Mouse (Mus musculus): ENCODE results near the gene Ier2. TPM values are rescaled to one million over a fixed set of nuclear protein-coding genes. Genes with fewer than 3 reads are reported as not detected.
A peak's percentile ranks its signal among the peaks of the same experiment; 100 is the strongest.

Gene Ier2
- total and polyA plus RNA-seq, 2 experiments from 2014 or later = 3.9 to 14.7 TPM

GRCm38 (mm10) chr8:84640617-84641294 is 21.9 kb downstream of the Ier2 start:
- Histone ChIP-seq H3K4me1 (ENCODE audit: insufficient read depth, low read length) (no peaks in the 10 kb centered on the region), H3K27me3 (ENCODE audit: insufficient read depth, low read length) (no peaks in the 10 kb centered on the region), H3K4me3 (ENCODE audit: low read depth, low read length) (no peak overlapping the region), H3K36me3 (ENCODE audit: insufficient read depth, low read length) (0 out of 2 replicates have a peak, but pooled peaks cover 4% of the 10 kb centered on the region), H3K27ac (ENCODE audit: low read depth, low read length) (no peak overlapping the region), H3K9me3 (ENCODE audit: low read length) (no peaks in the 10 kb centered on the region), H3K9ac (replicated peaks; ENCODE audit: low read length, poor library complexity, severe bottlenecking) (no peak overlapping the region), H3K4me2 (ENCODE audit: low read depth, low read length, poor library complexity, severe bottlenecking) (no peak overlapping the region)
- ATAC-seq (ENCODE audit: low FRiP score) = no peak
- no peak for TF ChIP-seq CTCF (IDR thresholded peaks at IDR 0.05)
- 71% methylated on average over 6 of the region's 7 CpGs for WGBS
- DNase-seq (ENCODE audit: low spot score) = no peak

DNA sequence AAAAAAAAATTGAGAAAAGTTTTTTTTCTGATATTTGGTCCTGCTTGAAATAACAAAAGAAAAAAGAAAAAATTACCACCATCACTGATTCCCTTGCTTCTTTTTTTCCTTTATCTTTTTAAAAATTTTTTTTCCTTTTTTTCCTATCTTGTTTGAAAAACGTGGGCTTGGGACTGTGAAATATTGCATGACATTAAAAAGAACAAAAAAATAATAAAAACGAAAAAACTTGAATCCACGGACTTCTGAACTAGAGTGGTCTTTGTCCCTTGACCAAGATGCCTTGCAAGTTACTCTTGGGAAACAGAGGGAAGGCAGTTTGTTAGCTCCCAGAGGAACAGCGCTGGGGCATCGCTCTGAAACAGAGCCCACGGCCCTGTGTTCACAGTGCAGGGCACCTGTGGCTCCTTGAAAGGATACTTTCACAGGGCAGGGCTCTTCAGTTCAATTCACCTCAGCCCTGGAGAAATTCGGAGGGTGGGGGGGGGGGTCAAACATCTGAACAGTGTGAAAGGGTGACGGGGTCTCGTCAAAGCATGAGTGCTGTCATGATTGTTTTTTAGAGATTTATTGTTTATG is 22.6 kb downstream of the Ier2 start:
- Histone ChIP-seq H3K4me2 (ENCODE audit: low read depth, low read length, poor library complexity, severe bottlenecking) (peak overlapping the region; percentile 78), H3K4me1 (ENCODE audit: insufficient read depth, low read length) (no peaks in the 10 kb centered on the region), H3K36me3 (ENCODE audit: insufficient read depth, low read length) (0 out of 2 replicates have a peak, but pooled peaks cover 4% of the 10 kb centered on the region), H3K9ac (replicated peaks; ENCODE audit: low read length, poor library complexity, severe bottlenecking) (no peak overlapping the region), H3K27me3 (ENCODE audit: insufficient read depth, low read length) (no peaks in the 10 kb centered on the region), H3K27ac (ENCODE audit: low read depth, low read length) (no peak overlapping the region), H3K9me3 (ENCODE audit: low read length) (no peaks in the 10 kb centered on the region), H3K4me3 (ENCODE audit: low read depth, low read length) (peak overlapping the region; percentile 41)
- 29% methylated on average over 9 of the region's 9 CpGs for WGBS
- DNase-seq (ENCODE audit: low spot score) (no peak), ATAC-seq (ENCODE audit: low FRiP score) (no peak)
- TF ChIP-seq CTCF (IDR thresholded peaks at IDR 0.05) = no peak

GRCm38 (mm10) chr8:84639162-84640009 is 23.3 kb downstream of the Ier2 start:
- no peaks in the 10 kb centered on the region for H3K9me3 ChIP-seq (ENCODE audit: low read length)
- DNase-seq (ENCODE audit: low spot score) = peak; percentile 97
- peak overlapping the region; percentile 41 for H3K4me3 ChIP-seq (ENCODE audit: low read depth, low read length)
- 0 out of 2 replicates have a peak, but pooled peaks cover 4% of the 10 kb centered on the region for H3K36me3 ChIP-seq (ENCODE audit: insufficient read depth, low read length)
- 0 out of 2 replicates have a peak, but pooled peaks cover 4% of the 10 kb centered on the region for H3K4me1 ChIP-seq (ENCODE audit: insufficient read depth, low read length)
- peak; percentile 66 for TF ChIP-seq CTCF (IDR thresholded peaks at IDR 0.05)
- ATAC-seq (ENCODE audit: low FRiP score) = peak; percentile 92
- H3K9ac ChIP-seq (replicated peaks; ENCODE audit: low read length, poor library complexity, severe bottlenecking) = peak overlapping the region; percentile 68
- H3K27me3 ChIP-seq (ENCODE audit: insufficient read depth, low read length) = no peaks in the 10 kb centered on the region
- H3K27ac ChIP-seq (ENCODE audit: low read depth, low read length) = peak overlapping the region; percentile 70
- under 1% methylated on average over 68 of the region's 106 CpGs for WGBS
- H3K4me2 ChIP-seq (ENCODE audit: low read depth, low read length, poor library complexity, severe bottlenecking) = peak overlapping the region; percentile 78

- Histone ChIP-seq H3K36me3 (ENCODE audit: insufficient read depth, low read length) (peaks cover 10% of the 10 kb centered on the region), H3K9me3 (ENCODE audit: low read length) (no peaks in the 10 kb centered on the region), H3K4me2 (ENCODE audit: low read depth, low read length, poor library complexity, severe bottlenecking) (peak overlapping the region; percentile 78), H3K27me3 (ENCODE audit: insufficient read depth, low read length) (no peaks in the 10 kb centered on the region), H3K9ac (replicated peaks; ENCODE audit: low read length, poor library complexity, severe bottlenecking) (peak overlapping the region; percentile 68), H3K4me1 (ENCODE audit: insufficient read depth, low read length) (0 out of 2 replicates have a peak, but pooled peaks cover 4% of the 10 kb centered on the region), H3K4me3 (ENCODE audit: low read depth, low read length) (peak overlapping the region; percentile 41), H3K27ac (ENCODE audit: low read depth, low read length) (peak overlapping the region; percentile 70)
- DNase-seq (ENCODE audit: low spot score) (peak; percentile 43), ATAC-seq (ENCODE audit: low FRiP score) (no peak; the same call in 1 of the 2 replicates)
- WGBS = 0% methylated on average over 18 of the region's 52 CpGs
- TF ChIP-seq CTCF (IDR thresholded peaks at IDR 0.05) = no peak
Measured at GRCm38 (mm10) chr8:84638555-84639161, 24.0 kb downstream of the Ier2 start.

DNA sequence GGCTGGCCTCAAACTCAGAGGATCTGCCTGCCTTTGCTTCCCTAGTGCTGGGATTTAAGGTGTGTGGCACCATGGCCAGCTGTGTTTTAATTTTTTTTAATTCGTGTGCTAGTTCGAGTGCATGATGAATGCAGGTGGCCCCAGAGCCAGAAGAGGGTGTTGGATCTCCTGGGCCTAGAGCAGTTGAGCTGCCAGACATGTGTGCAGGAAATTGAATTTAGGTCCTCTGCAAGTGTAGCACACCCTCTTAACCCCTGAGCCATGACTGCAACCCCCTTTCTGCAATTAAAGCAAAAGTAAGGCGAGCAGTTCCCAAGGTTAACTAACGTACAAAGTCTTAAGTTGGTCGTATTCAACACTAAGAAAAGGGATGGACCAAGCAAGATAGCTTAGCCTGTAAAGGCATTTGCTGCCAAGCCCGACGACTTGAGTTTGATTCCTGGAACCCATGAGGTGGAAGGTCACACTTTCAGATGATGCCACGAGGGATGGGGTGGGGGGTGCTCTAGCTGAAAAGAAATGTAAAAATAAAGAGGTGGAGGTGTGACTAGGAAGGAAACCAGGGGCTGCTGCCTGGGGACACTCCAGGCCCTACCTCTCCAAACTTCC is 24.6 kb downstream of the Ier2 start:
- H3K4me1 ChIP-seq (ENCODE audit: insufficient read depth, low read length) = 0 out of 2 replicates have a peak, but pooled peaks cover 4% of the 10 kb centered on the region
- no peaks in the 10 kb centered on the region for H3K9me3 ChIP-seq (ENCODE audit: low read length)
- peaks cover 16% of the 10 kb centered on the region for H3K36me3 ChIP-seq (ENCODE audit: insufficient read depth, low read length)
- H3K4me3 ChIP-seq (ENCODE audit: low read depth, low read length) = peak overlapping the region; percentile 41; the same call in 1 of the 2 replicates
- ATAC-seq (ENCODE audit: low FRiP score) (no peak), DNase-seq (ENCODE audit: low spot score) (no peak)
- 48% methylated on average over 8 of the region's 8 CpGs for WGBS
- H3K9ac ChIP-seq (replicated peaks; ENCODE audit: low read length, poor library complexity, severe bottlenecking) = peak overlapping the region; percentile 68; the same call in 1 of the 2 replicates
- H3K27ac ChIP-seq (ENCODE audit: low read depth, low read length) = no peak overlapping the region
- TF ChIP-seq CTCF (IDR thresholded peaks at IDR 0.05) = no peak
- peak overlapping the region; percentile 78 for H3K4me2 ChIP-seq (ENCODE audit: low read depth, low read length, poor library complexity, severe bottlenecking)
- no peaks in the 10 kb centered on the region for H3K27me3 ChIP-seq (ENCODE audit: insufficient read depth, low read length)
